Mouse (Mus musculus) midbrain, embryonic 12.5 days (tissue): Measurements from ENCODE around the gene Ntng2. TPM values are rescaled to one million over a fixed set of nuclear protein-coding genes. Genes with fewer than 3 reads are reported as not detected.

Experiments
- ATAC-seq: fragments of 200-750 bp; cut with Nextera tagmentation; 2 replicates; pipeline ENCODE4 v1.8.0; 2017; ENCODE audit warnings: low read depth, moderate TSS enrichment, moderate library complexity; ENCODE audit not compliant: low FRiP score
- H3K27ac ChIP-seq: fragments of 300-500 bp; sonication (generic); replicated peaks from 2 replicates; pipeline ENCODE4 v1.5.1; 2016; ENCODE audit warnings: mild to moderate bottlenecking
- H3K27me3 ChIP-seq: fragments of 300-500 bp; sonication (generic); 2 replicates; pipeline ENCODE4 v1.6.1; 2016; ENCODE audit warnings: mild to moderate bottlenecking
- H3K36me3 ChIP-seq: fragments of 300-500 bp; sonication (generic); 2 replicates; pipeline ENCODE4 v1.6.1; 2016
- H3K4me1 ChIP-seq: fragments of 300-500 bp; sonication (generic); 2 replicates; pipeline ENCODE4 v1.6.1; 2016
- H3K4me2 ChIP-seq: fragments of 300-500 bp; sonication (generic); replicated peaks from 2 replicates; pipeline ENCODE4 v1.6.1; 2016; ENCODE audit warnings: mild to moderate bottlenecking, moderate library complexity
- H3K4me3 ChIP-seq: fragments of 300-500 bp; sonication (generic); 2 replicates; pipeline ENCODE4 v1.5.1; 2016; ENCODE audit warnings: mild to moderate bottlenecking
- H3K9ac ChIP-seq: fragments of 300-500 bp; sonication (generic); replicated peaks from 2 replicates; pipeline ENCODE4 v1.6.1; 2016; ENCODE audit warnings: mild to moderate bottlenecking, moderate library complexity
- H3K9me3 ChIP-seq: fragments of 300-500 bp; sonication (generic); 2 replicates; pipeline ENCODE4 v1.6.1; 2016; ENCODE audit warnings: mild to moderate bottlenecking
- WGBS: fragments of 180-500 bp; shearing (Covaris S2); methylation state at CpG from one replicate; pipeline ENCODE4 v1.1.7; 2016; 5-methylcytosine and 5-hydroxymethylcytosine counted together
- polyA plus RNA-seq: library from polyadenylated mRNA; unstranded; fragments of >200 nt; fragmentation: Nextera tagmentation; extraction: Ambion mirVana; gene quantifications from 2 replicates; pipeline ENCODE4 v1.2.1, GENCODE M21; 2016

The Ntng2 gene
- polyA plus RNA-seq, result 6.3 TPM in 2 replicates

- Histone ChIP-seq H3K27me3 (peaks cover 77% of the 10 kb centered on the region), H3K4me3 (peak within 1 kb of the TSS; percentile 66), H3K9me3 (no peaks in the 10 kb centered on the region), H3K4me2 (peak within 1 kb of the TSS; percentile 98), H3K4me1 (peaks cover 56% of the 10 kb centered on the region), H3K36me3 (no peaks in the 10 kb centered on the region), H3K27ac (peak within 1 kb of the TSS; percentile 78), H3K9ac (peak within 1 kb of the TSS; percentile 73)
- ATAC-seq, result peak; percentile 75
- WGBS, result 0% methylated on average over 38 of the region's 54 CpGs
Measured at GRCm38 (mm10) chr2:29252599-29253204, at the start of gene Ntng2. Gene Ntng2, minus strand, starts transcription at chr2:29253005.

GRCm38 (mm10) chr2:29295557-29295956, 42.8 kb upstream of the Ntng2 start:
- Histone ChIP-seq H3K36me3 (no peaks in the 10 kb centered on the region), H3K27ac (no peak overlapping the region), H3K27me3 (no peaks in the 10 kb centered on the region), H3K9ac (no peak overlapping the region), H3K9me3 (peaks cover 10% of the 10 kb centered on the region), H3K4me3 (no peak overlapping the region), H3K4me2 (no peak overlapping the region), H3K4me1 (no peaks in the 10 kb centered on the region)
- ATAC-seq, result no peak
- 75% methylated on average over 3 of the region's 3 CpGs for WGBS

GRCm38 (mm10) chr2:29287651-29288050, 34.8 kb upstream of the Ntng2 start:
- Histone ChIP-seq H3K27me3 (no peaks in the 10 kb centered on the region), H3K27ac (no peak overlapping the region), H3K4me2 (no peak overlapping the region), H3K4me3 (no peak overlapping the region), H3K36me3 (no peaks in the 10 kb centered on the region), H3K9me3 (no peaks in the 10 kb centered on the region), H3K4me1 (no peaks in the 10 kb centered on the region), H3K9ac (no peak overlapping the region)
- no peak for ATAC-seq
- 82% methylated on average over 5 of the region's 5 CpGs for WGBS

- Histone ChIP-seq H3K9ac (no peak overlapping the region), H3K4me3 (no peak overlapping the region), H3K4me1 (no peaks in the 10 kb centered on the region), H3K27me3 (0 out of 2 replicates have a peak, but pooled peaks cover 10% of the 10 kb centered on the region), H3K4me2 (no peak overlapping the region), H3K27ac (no peak overlapping the region), H3K9me3 (no peaks in the 10 kb centered on the region), H3K36me3 (no peaks in the 10 kb centered on the region)
- 80% methylated on average over 5 of the region's 5 CpGs for WGBS
- ATAC-seq, result no peak
Measured at GRCm38 (mm10) chr2:29277703-29278121, 24.9 kb upstream of the Ntng2 start.

DNA sequence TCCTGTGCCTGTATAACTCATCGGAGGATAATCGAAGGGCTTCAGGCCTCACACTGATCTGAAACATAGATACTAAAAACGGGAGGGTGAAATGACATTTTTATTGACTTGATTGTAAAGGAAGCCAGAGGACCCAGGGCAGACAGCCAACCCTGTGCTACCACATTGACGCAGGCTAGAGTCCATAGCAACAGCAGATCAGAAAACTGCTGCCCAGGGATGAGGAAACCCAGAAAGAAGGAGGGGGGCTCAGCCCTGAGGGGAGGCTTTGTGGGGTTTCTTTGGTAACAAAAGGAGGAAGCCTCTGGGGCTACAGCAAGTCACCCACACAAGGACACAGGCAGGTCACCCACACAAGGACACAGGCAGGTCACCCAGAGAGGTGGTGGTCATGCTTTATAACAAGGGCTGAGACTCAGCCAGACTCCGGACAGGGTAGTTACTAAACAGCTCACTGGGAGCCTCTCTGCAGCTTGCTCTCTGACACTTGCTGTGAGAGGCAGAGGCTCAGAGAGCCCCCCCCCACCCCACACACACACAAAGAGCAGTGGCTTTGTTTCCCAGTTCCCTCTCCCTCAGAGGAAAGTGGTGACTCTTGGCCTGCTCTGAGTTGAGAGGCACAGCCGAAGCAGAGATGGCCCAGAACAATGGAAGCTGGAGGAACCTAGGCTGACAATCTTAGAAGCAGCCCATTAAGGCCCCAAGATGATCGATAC, 19.2 kb upstream of the Ntng2 start:
- no peak overlapping the region for H3K4me3 ChIP-seq
- ATAC-seq, result 0 out of 2 replicates have a peak, but pooled peaks have one; percentile 30
- no peaks in the 10 kb centered on the region for H3K36me3 ChIP-seq
- peak overlapping the region; percentile 49 for H3K27ac ChIP-seq
- 45% methylated on average over 7 of the region's 7 CpGs for WGBS
- no peaks in the 10 kb centered on the region for H3K9me3 ChIP-seq
- H3K4me2 ChIP-seq, result no peak overlapping the region
- H3K9ac ChIP-seq, result peak overlapping the region; percentile 17; the same call in 1 of the 2 replicates
- 0 out of 2 replicates have a peak, but pooled peaks cover 5% of the 10 kb centered on the region for H3K27me3 ChIP-seq
- peaks cover 12% of the 10 kb centered on the region for H3K4me1 ChIP-seq

- Histone ChIP-seq H3K9ac (no peak overlapping the region), H3K4me3 (no peak overlapping the region), H3K36me3 (no peaks in the 10 kb centered on the region), H3K27ac (0 out of 2 replicates have a peak overlapping the region, but pooled peaks have one; percentile 6), H3K4me1 (peaks cover 18% of the 10 kb centered on the region), H3K9me3 (no peaks in the 10 kb centered on the region), H3K27me3 (0 out of 2 replicates have a peak, but pooled peaks cover 5% of the 10 kb centered on the region), H3K4me2 (no peak overlapping the region)
- WGBS, result 82% methylated on average over 7 of the region's 7 CpGs
- ATAC-seq, result no peak
Measured at GRCm38 (mm10) chr2:29271098-29271497, 18.3 kb upstream of the Ntng2 start.

GRCm38 (mm10) chr2:29266810-29267209, 14.0 kb upstream of the Ntng2 start:
- ATAC-seq, result no peak
- Histone ChIP-seq H3K36me3 (no peaks in the 10 kb centered on the region), H3K4me3 (no peak overlapping the region), H3K27me3 (peaks cover 7% of the 10 kb centered on the region), H3K9ac (0 out of 2 replicates have a peak overlapping the region, but pooled peaks have one; percentile 15), H3K9me3 (no peaks in the 10 kb centered on the region), H3K4me2 (no peak overlapping the region), H3K4me1 (peaks cover 13% of the 10 kb centered on the region), H3K27ac (peak overlapping the region; percentile 54; the same call in 1 of the 2 replicates)
- 39% methylated on average over 4 of the region's 4 CpGs for WGBS

DNA sequence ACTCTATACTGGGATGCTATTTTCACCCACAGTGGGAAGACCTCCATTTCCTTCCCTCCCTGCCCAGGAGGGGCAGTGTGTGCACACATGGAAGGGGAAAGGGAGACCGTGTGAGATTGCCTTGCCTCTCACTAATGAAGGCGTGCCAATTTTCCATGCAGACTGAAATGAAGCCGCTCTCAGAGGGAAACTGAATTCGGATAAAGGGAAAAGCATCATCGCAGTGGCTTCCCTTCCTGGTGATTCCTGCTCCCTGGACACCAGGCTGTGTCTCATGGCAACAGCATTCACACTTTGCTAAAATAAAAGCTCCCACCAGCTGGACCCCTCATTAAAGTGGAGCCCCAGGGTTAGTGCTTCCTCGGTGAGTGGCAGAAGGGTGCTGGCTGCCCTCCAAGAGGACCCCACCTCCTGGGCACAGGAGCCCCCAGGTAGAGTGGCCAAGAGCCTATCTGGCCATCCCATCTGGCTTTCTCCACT, 9.7 kb upstream of the Ntng2 start:
- ATAC-seq, result no peak
- Histone ChIP-seq H3K9ac (no peak overlapping the region), H3K4me3 (no peak overlapping the region), H3K36me3 (no peaks in the 10 kb centered on the region), H3K27me3 (peaks cover 11% of the 10 kb centered on the region), H3K9me3 (no peaks in the 10 kb centered on the region), H3K4me1 (peaks cover 9% of the 10 kb centered on the region), H3K4me2 (no peak overlapping the region), H3K27ac (no peak overlapping the region)
- 70% methylated on average over 6 of the region's 6 CpGs for WGBS

DNA sequence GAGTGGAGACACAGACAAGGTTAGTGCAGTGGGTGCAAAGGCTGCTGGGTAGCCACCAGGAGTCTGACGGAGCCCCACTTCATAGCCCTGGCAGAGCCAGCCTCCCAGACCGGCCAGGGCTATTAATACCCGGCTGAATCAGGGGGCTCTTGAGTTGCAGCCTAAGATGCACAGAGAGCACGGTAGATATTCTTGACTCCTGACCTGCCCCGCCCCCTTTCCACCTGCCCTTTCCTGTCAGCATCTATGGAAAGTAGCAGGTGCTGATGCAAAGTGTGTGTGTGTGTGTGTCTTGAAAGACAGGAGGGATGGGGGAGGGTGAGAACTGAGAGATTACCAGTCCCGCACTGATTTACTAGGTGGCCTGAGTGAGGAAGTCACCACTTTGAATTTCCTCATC, 8.3 kb upstream of the Ntng2 start:
- WGBS, result 77% methylated on average over 6 of the region's 6 CpGs
- ATAC-seq, result no peak
- Histone ChIP-seq H3K4me2 (no peak overlapping the region), H3K9me3 (no peaks in the 10 kb centered on the region), H3K9ac (no peak overlapping the region), H3K27ac (no peak overlapping the region), H3K36me3 (no peaks in the 10 kb centered on the region), H3K4me1 (no peaks in the 10 kb centered on the region), H3K27me3 (peaks cover 11% of the 10 kb centered on the region), H3K4me3 (no peak overlapping the region)

DNA sequence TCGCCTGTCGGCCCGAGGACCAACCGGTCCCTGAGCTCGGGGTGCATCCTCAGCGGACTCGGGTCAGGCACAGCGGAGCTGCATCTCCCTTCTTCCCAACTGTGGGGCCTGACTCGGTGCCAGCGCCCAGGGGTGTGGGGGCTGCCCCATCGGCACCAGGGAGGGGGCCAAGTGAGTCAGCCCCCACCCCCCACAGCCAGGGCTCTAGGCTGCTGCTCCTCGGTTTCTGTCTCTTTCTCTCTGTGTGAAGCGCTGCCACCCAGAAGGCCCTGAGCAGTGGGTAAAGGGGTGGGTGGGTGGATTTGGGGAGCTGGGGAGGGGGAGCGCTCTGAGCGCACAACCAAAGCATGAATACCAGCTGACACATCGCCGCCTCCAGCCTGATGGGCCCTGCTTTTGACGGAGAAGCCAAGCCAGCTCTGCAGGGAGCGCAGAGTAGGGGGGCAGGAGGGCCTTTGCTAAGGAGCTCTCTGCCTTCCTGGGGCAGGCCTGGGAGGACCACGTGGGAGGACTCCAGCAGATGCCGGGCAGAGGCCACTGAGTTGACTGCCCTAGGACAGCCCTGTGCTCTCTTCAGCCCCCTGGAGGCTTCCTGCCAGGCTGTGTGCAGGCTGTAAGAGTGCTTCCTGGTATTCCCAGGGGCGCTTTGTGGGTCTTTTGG, 530 bp upstream of the Ntng2 start:
- Histone ChIP-seq H3K9me3 (no peaks in the 10 kb centered on the region), H3K9ac (peak overlapping the region; percentile 73), H3K4me1 (peaks cover 54% of the 10 kb centered on the region), H3K4me2 (peak overlapping the region; percentile 98), H3K36me3 (no peaks in the 10 kb centered on the region), H3K27ac (peak overlapping the region; percentile 78), H3K27me3 (peaks cover 72% of the 10 kb centered on the region), H3K4me3 (peak overlapping the region; percentile 66)
- WGBS, result 2% methylated on average over 20 of the region's 22 CpGs
- ATAC-seq, result peak; percentile 55

GRCm38 (mm10) chr2:29252059-29252598, 676 bp downstream of the Ntng2 start:
- peak; percentile 51; the same call in 1 of the 2 replicates for ATAC-seq
- H3K4me3 ChIP-seq, result peak overlapping the region; percentile 66
- peak overlapping the region; percentile 78 for H3K27ac ChIP-seq
- H3K9ac ChIP-seq, result peak overlapping the region; percentile 73
- H3K4me1 ChIP-seq, result peaks cover 57% of the 10 kb centered on the region
- H3K9me3 ChIP-seq, result no peaks in the 10 kb centered on the region
- H3K4me2 ChIP-seq, result peak overlapping the region; percentile 98
- peaks cover 80% of the 10 kb centered on the region for H3K27me3 ChIP-seq
- no peaks in the 10 kb centered on the region for H3K36me3 ChIP-seq
- 1% methylated on average over 44 of the region's 49 CpGs for whole genome bisulfite sequencing
